Mouse (Mus musculus) embryonic facial prominence, embryonic 14.5 days (tissue): Measurements from ENCODE around the gene Tardbp. TPM values are rescaled to one million over a fixed set of nuclear protein-coding genes. Genes with fewer than 3 reads are reported as not detected.

Source experiments
- ATAC-seq: fragments of 200-750 bp; cut with Nextera tagmentation; 2 replicates; pipeline ENCODE4 v1.8.0; 2017; ENCODE audit warnings: low read depth, moderate number of reproducible peaks, moderate TSS enrichment
- DNase-seq: peaks from one replicate; pipeline ENCODE4 v3.0.0-alpha.2; 2015; ENCODE audit warnings: low spot score
- H3K27ac ChIP-seq: fragments of 300-500 bp; sonication (generic); replicated peaks from 2 replicates; pipeline ENCODE4 v1.5.1; 2014; ENCODE audit warnings: low read depth, mild to moderate bottlenecking, low read length, moderate library complexity
- H3K27me3 ChIP-seq: fragments of 300-500 bp; sonication (generic); replicated peaks from 2 replicates; pipeline ENCODE4 v1.6.1; 2014; ENCODE audit warnings: low read length; ENCODE audit not compliant: control insufficient read depth, insufficient read depth
- H3K36me3 ChIP-seq: fragments of 300-500 bp; sonication (generic); 2 replicates; pipeline ENCODE4 v1.6.1; 2014; ENCODE audit warnings: low read length, mixed read lengths; ENCODE audit not compliant: control insufficient read depth, insufficient read depth
- H3K4me1 ChIP-seq: fragments of 300-500 bp; sonication (generic); 2 replicates; pipeline ENCODE4 v1.6.1; 2014; ENCODE audit warnings: antibody characterized with exemption, low read length; ENCODE audit not compliant: control insufficient read depth, insufficient read depth
- H3K4me2 ChIP-seq: fragments of 300-500 bp; sonication (generic); 2 replicates; pipeline ENCODE4 v1.6.1; 2014; ENCODE audit warnings: low read depth, mild to moderate bottlenecking, low read length, moderate library complexity, mixed read lengths
- H3K4me3 ChIP-seq: fragments of 300-500 bp; sonication (generic); 2 replicates; pipeline ENCODE4 v1.5.1; 2014; ENCODE audit warnings: low read depth, mild to moderate bottlenecking, low read length
- H3K9ac ChIP-seq: fragments of 300-500 bp; sonication (generic); 2 replicates; pipeline ENCODE4 v1.6.1; 2014; ENCODE audit warnings: low read depth, mild to moderate bottlenecking, low read length, moderate library complexity, mixed read lengths
- H3K9me3 ChIP-seq: fragments of 300-500 bp; sonication (generic); 2 replicates; pipeline ENCODE4 v1.6.1; 2016; ENCODE audit warnings: low read length; ENCODE audit not compliant: control insufficient read depth
- WGBS: fragments of 180-500 bp; shearing (Covaris S2); extraction: QIAGEN DNeasy Blood & Tissue Kit; methylation state at CpG from one replicate; pipeline ENCODE4 v1.1.7; 2014; 5-methylcytosine and 5-hydroxymethylcytosine counted together
- polyA plus RNA-seq: library from polyadenylated mRNA; unstranded; fragments of >200 nt; fragmentation: Nextera tagmentation; extraction: Ambion mirVana; gene quantifications from 2 replicates; pipeline ENCODE4 v1.2.1, GENCODE M21; 2014

Tardbp gene
- polyA plus RNA-seq, 1 experiment from 2014 or later, result 156 TPM

DNA sequence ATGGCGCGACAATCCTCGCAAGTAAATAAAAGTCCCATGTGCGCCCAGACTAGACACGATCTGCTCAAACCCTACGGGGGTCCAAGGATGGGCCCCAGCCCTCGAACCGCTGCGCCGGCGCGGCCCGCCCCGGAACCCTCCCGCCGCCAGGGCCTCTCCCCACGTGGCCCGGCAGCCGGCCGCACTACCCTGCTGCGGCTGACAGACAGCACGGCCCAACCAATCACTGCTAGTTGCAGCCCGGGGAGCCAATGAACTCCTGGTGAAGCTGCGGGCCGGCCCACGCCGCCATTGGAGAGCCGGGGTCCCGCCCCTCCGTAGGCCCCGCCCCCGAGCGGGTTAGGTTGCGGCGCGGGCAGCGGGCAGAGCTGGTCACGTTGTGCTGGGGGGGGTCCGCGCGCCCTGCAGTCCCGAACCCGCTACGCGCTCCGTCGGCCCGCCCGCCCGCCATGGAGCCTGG is 35.6 kb downstream of the Tardbp start, which contains the start of gene Srm:
Gene Srm (plus strand): TSS at position 333 of the 460 bp plus-strand sequence.
- Histone ChIP-seq H3K4me1 (peaks cover 6% of the 10 kb centered on the region), H3K36me3 (peaks cover 35% of the 10 kb centered on the region), H3K27ac (peak within 1 kb of the TSS; percentile 66), H3K27me3 (no peaks in the 10 kb centered on the region), H3K4me3 (peak within 1 kb of the TSS; percentile 95), H3K4me2 (peak within 1 kb of the TSS; percentile 66), H3K9me3 (no peaks in the 10 kb centered on the region), H3K9ac (peak within 1 kb of the TSS; percentile 82)
- WGBS, result 0% methylated on average over 10 of the region's 50 CpGs
- ATAC-seq (peak; percentile 100), DNase-seq (peak; percentile 99)

DNA sequence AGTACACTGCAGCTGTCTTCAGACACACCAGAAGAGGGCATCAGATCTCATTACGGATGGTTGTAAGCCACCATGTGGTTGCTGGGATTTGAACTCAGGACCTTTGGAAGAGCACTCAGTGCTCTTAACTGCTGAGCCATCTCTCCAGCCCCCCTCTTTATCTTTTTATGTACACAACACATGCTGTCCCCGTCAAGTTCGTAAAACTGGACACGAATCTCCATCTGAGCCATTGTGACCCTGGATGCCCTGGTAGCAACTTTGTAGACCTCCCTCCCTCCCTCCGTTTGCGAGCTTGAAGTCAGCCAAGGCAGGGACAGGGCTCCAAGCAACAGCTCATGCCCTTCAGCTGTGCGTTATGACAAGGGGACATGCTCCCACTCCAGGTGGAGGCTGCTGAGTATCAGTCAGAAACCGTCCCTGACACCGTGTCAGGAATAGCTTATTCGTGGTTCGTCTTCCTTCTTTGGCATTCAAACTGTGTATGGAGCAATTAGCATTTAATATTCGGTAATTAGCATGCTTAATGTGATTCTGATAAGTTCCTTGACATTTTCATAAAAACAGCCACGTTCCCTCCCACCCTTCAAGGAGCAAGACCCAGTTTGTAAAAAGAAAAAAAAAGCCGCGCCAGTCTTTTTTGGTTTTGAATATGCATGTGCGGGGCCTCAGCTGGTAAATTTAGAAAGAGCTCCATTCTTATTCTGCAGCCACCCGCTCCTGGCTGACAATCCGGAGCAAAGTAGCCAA is 36.2 kb downstream of the Tardbp start:
- Histone ChIP-seq H3K9me3 (no peaks in the 10 kb centered on the region), H3K36me3 (peaks cover 29% of the 10 kb centered on the region), H3K27ac (peak overlapping the region; percentile 66), H3K27me3 (no peaks in the 10 kb centered on the region), H3K4me2 (peak overlapping the region; percentile 66), H3K9ac (peak overlapping the region; percentile 82), H3K4me3 (peak overlapping the region; percentile 95), H3K4me1 (peaks cover 6% of the 10 kb centered on the region)
- ATAC-seq (no peak), DNase-seq (peak; percentile 38)
- 4% methylated on average over 18 of the region's 18 CpGs for WGBS

DNA sequence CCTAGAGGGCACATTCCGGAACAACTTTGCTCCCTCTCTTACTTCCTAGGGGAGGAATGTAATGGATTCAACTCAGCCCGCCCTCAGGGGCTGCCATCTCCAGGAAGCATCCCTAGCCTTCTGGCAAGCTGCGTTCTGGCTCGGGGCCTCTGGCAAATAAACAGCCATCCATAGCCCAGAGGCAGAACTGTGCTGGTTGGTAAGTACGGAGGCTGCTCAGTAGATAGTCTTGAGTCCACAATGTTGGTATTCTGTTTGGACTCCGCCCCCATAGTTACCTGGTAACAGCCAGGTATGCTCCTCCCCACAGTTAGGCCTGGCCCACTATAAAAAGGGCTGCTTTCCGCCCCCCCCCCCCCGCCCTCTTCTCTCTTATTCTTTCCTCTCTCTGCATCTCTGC is 37.3 kb downstream of the Tardbp start:
- H3K4me3 ChIP-seq, result no peak overlapping the region
- peaks cover 19% of the 10 kb centered on the region for H3K36me3 ChIP-seq
- H3K27ac ChIP-seq, result no peak overlapping the region
- no peaks in the 10 kb centered on the region for H3K9me3 ChIP-seq
- H3K4me2 ChIP-seq, result no peak overlapping the region
- peaks cover 6% of the 10 kb centered on the region for H3K4me1 ChIP-seq
- no peaks in the 10 kb centered on the region for H3K27me3 ChIP-seq
- WGBS, result 59% methylated on average over 7 of the region's 8 CpGs
- ATAC-seq (no peak), DNase-seq (peak; percentile 29)
- H3K9ac ChIP-seq, result no peak overlapping the region

DNA sequence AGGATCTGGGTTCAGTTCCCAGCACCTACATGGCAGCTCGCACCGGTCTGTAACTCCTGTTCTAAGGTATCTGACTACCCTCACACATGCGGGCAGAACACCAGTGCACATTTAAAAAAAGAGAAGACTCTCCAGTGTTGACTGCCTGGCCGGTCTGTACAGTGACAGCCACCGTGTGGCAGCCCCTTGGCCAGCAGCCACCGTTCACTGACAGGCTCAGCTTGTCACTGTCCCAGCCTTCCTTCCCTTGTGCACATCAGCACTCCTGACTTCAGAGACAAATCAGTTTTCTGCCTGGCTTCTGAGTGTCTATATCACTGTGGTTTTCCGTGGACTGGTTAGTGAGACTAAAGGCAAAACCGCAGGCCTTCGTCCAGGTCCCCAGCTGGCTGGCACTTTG is 38.0 kb downstream of the Tardbp start:
- H3K27ac ChIP-seq, result no peak overlapping the region
- no peak overlapping the region for H3K9ac ChIP-seq
- ATAC-seq (no peak), DNase-seq (no peak)
- no peaks in the 10 kb centered on the region for H3K9me3 ChIP-seq
- 80% methylated on average over 9 of the region's 9 CpGs for WGBS
- no peak overlapping the region for H3K4me3 ChIP-seq
- no peaks in the 10 kb centered on the region for H3K27me3 ChIP-seq
- no peak overlapping the region for H3K4me2 ChIP-seq
- peaks cover 6% of the 10 kb centered on the region for H3K4me1 ChIP-seq
- peaks cover 11% of the 10 kb centered on the region for H3K36me3 ChIP-seq

DNA sequence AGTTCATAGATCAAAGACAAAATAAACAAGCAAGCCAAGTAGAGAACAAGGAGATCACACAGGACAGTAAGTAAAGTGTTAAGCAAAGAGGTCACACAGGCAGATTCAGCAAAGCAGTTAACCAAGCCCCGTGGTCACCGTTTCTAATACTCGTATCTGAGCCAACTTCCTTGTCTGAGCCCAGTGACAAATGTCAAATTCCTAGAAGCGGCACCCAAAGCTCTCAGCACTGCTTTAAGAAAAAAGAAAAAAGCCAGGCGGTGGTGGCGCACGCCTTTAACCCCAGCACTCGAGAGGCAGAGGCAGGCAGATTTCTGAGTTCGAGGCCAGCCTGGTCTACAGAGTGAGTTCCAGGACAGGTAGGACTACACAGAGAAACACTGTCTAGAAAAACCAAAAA is 40.2 kb downstream of the Tardbp start:
- Histone ChIP-seq H3K9ac (no peak overlapping the region), H3K36me3 (peaks cover 18% of the 10 kb centered on the region)
- DNase-seq, result no peak

DNA sequence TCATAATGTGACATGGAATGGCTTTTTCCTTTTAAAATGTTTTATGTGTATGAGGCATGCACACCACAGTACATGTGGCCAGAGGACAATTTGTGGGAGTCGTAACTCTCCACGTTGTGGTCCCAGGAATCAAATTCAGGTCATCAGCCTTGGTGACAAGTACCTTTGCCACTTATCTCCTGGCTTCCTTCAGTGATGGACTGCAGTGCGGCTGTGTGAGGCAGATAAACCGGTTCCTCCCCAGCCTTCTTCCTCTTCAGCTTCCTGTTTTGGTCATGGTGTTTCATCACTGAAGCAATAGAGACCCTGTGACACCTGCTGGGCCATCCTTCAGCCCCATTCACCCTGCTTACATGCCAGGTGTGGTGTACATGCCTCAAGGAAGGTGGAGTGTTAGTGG is 43.6 kb downstream of the Tardbp start:
- ATAC-seq (no peak), DNase-seq (no peak)
- 80% methylated on average over 4 of the region's 4 CpGs for WGBS
- Histone ChIP-seq H3K9ac (no peak overlapping the region), H3K4me1 (no peaks in the 10 kb centered on the region), H3K36me3 (peaks cover 52% of the 10 kb centered on the region), H3K27me3 (no peaks in the 10 kb centered on the region), H3K4me3 (no peak overlapping the region), H3K9me3 (no peaks in the 10 kb centered on the region), H3K4me2 (no peak overlapping the region), H3K27ac (no peak overlapping the region)

More for the DNA sequence above, 40.2 kb downstream of the Tardbp start:
- WGBS, result 79% methylated on average over 9 of the region's 9 CpGs
- no peak overlapping the region for H3K4me3 ChIP-seq
- no peak overlapping the region for H3K4me2 ChIP-seq
- no peaks in the 10 kb centered on the region for H3K9me3 ChIP-seq
- H3K27me3 ChIP-seq, result no peaks in the 10 kb centered on the region
- ATAC-seq, result no peak
- no peak overlapping the region for H3K27ac ChIP-seq
- H3K4me1 ChIP-seq, result no peaks in the 10 kb centered on the region

DNA sequence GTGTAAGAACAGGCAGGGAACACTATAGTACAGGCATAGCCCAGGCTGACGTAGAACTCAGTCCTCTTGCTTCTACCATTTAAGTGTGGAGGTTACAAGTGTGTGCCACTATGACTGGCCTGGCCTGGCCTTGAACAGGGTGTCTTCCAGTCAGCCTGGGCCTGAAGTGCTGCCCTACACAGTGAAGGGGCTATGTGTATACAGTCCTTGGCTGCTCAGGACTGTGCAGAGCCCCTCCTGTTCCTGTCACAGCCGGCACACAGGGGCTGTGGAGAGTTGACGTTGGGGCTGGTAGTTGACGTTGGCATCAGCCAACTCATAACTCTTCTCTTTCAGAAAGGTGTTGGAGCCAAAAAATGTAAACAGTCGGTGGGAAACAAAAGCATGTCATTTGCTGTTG is 45.4 kb downstream of the Tardbp start:
- Histone ChIP-seq H3K27ac (no peak overlapping the region), H3K4me2 (no peak overlapping the region), H3K4me3 (no peak overlapping the region), H3K36me3 (peaks cover 71% of the 10 kb centered on the region), H3K27me3 (no peaks in the 10 kb centered on the region), H3K9me3 (no peaks in the 10 kb centered on the region), H3K9ac (no peak overlapping the region), H3K4me1 (no peaks in the 10 kb centered on the region)
- DNase-seq, result no peak
- WGBS, result 94% methylated on average over 5 of the region's 5 CpGs
- ATAC-seq, result no peak

DNA sequence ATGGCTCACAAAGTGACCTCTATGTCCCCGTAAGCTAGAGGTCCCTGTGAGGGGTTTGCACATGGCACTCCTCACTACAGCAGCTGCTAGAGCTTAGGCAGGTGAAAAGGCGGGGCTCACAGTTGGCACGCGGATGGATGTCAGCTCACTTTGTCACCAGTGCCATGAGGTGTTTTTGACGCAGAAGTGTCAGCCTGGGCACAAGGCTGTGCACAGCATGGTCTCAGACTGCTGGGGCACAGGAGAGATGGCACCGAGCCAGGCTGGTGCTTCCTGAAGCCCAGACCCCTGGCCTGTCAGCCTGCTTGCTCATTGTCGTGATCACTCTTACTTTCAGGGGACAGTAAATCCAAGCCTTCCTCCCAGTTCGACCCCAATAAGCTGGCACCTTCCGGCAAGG is 46.1 kb downstream of the Tardbp start:
- WGBS, result 94% methylated on average over 8 of the region's 9 CpGs
- Histone ChIP-seq H3K9me3 (no peaks in the 10 kb centered on the region), H3K4me2 (no peak overlapping the region), H3K4me1 (no peaks in the 10 kb centered on the region), H3K9ac (no peak overlapping the region), H3K4me3 (no peak overlapping the region), H3K27ac (no peak overlapping the region), H3K36me3 (peaks cover 77% of the 10 kb centered on the region), H3K27me3 (no peaks in the 10 kb centered on the region)
- ATAC-seq (no peak), DNase-seq (no peak)

DNA sequence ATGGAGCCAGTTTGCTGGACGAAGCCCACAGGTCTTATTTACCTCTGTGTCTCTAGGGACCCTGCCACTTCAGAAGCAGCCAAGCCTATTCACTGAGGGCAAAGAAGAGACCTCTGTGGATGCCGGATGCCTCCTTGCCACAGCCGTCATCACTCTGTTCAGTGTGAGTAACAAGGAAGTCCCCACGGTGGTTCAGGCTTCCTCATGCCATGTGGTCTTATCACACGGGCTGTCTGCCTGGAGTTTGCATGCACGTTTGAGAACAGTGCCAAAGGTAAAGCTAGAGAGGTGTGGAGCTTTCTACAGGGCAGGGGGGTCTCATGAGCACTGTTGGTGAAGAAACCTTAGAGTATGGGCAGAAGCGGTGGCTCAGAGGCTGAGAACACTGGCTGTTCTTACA is 53.6 kb downstream of the Tardbp start:
- Histone ChIP-seq H3K4me3 (no peak overlapping the region), H3K4me1 (no peaks in the 10 kb centered on the region), H3K9ac (no peak overlapping the region), H3K36me3 (peaks cover 98% of the 10 kb centered on the region), H3K27ac (no peak overlapping the region), H3K27me3 (no peaks in the 10 kb centered on the region), H3K9me3 (no peaks in the 10 kb centered on the region), H3K4me2 (no peak overlapping the region)
- WGBS, result 85% methylated on average over 7 of the region's 7 CpGs
- DNase-seq (no peak), ATAC-seq (no peak)
